Mouse (Mus musculus) intestine, embryonic 16.5 days (tissue): ENCODE results near the gene Apon. TPM values are rescaled to one million over a fixed set of nuclear protein-coding genes. Genes with fewer than 3 reads are reported as not detected.

Experiments used
- ATAC-seq: fragments of 200-750 bp; cut with Nextera tagmentation; 2 replicates; pipeline ENCODE4 v1.8.0; 2017; ENCODE audit warnings: moderate TSS enrichment, moderate library complexity
- H3K27ac ChIP-seq: fragments of 300-500 bp; sonication (generic); 2 replicates; pipeline ENCODE4 v1.5.1; 2014; ENCODE audit warnings: mild to moderate bottlenecking, low read length
- H3K27me3 ChIP-seq: fragments of 300-500 bp; sonication (generic); replicated peaks from 2 replicates; pipeline ENCODE4 v1.6.1; 2014; ENCODE audit warnings: low read length, control low read depth, mixed read lengths; ENCODE audit not compliant: control insufficient read depth, insufficient read depth
- H3K36me3 ChIP-seq: fragments of 300-500 bp; sonication (generic); 2 replicates; pipeline ENCODE4 v1.6.1; 2014; ENCODE audit warnings: low read length, control low read depth; ENCODE audit not compliant: control insufficient read depth, insufficient read depth
- H3K4me1 ChIP-seq: fragments of 300-500 bp; sonication (generic); 2 replicates; pipeline ENCODE4 v1.6.1; 2014; ENCODE audit warnings: low read length, control low read depth, mixed read lengths; ENCODE audit not compliant: control insufficient read depth, insufficient read depth
- H3K4me2 ChIP-seq: fragments of 300-500 bp; sonication (generic); 2 replicates; pipeline ENCODE4 v1.6.1; 2014; ENCODE audit warnings: low read depth, low read length, control low read depth
- H3K4me3 ChIP-seq: fragments of 300-500 bp; sonication (generic); 2 replicates; pipeline ENCODE4 v1.5.1; 2014; ENCODE audit warnings: mild to moderate bottlenecking, low read length
- H3K9ac ChIP-seq: fragments of 300-500 bp; sonication (generic); 2 replicates; pipeline ENCODE4 v1.6.1; 2014; ENCODE audit warnings: low read depth, low read length
- H3K9me3 ChIP-seq: fragments of 300-500 bp; sonication (generic); 2 replicates; pipeline ENCODE4 v1.6.1; 2016; ENCODE audit warnings: low read length, control low read depth; ENCODE audit not compliant: control insufficient read depth
- WGBS: fragments of 180-500 bp; shearing (Covaris S2); extraction: QIAGEN DNeasy Blood & Tissue Kit; methylation state at CpG from one replicate; pipeline ENCODE4 v1.1.7; 2014; 5-methylcytosine and 5-hydroxymethylcytosine counted together
- polyA plus RNA-seq: library from polyadenylated mRNA; unstranded; fragments of >200 nt; fragmentation: Nextera tagmentation; extraction: Ambion mirVana; gene quantifications from 2 replicates; pipeline ENCODE4 v1.2.1, GENCODE M21; 2015

Apon gene
- polyA plus RNA-seq, 1 experiment from 2014 or later: 0.20 TPM

DNA sequence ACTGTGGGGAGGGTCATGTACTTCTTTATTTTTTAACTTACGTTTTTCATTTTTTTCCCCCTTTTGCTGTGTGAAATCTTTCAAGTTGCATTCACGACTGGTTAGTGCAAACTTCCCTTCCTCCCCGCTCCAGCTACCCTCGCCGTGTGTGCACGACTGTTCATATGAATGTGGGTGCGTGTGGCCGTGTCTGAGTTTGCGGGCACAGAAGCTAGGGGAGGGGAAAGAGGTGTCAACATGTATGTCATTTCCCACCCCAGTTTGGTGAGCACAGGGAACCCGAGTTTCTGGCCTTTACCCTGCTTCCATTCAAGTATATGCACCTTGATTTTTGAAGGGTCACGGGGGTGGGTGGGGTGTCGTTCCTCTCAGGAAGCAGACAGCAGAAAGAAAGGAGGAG is 23.3 kb upstream of the Apon start:
- Histone ChIP-seq H3K27ac (no peak overlapping the region), H3K9ac (no peak overlapping the region), H3K4me2 (no peak overlapping the region), H3K9me3 (no peaks in the 10 kb centered on the region), H3K27me3 (no peaks in the 10 kb centered on the region), H3K4me3 (no peak overlapping the region), H3K36me3 (no peaks in the 10 kb centered on the region), H3K4me1 (peaks cover 4% of the 10 kb centered on the region)
- no peak for ATAC-seq
- WGBS: 76% methylated on average over 12 of the region's 12 CpGs

DNA sequence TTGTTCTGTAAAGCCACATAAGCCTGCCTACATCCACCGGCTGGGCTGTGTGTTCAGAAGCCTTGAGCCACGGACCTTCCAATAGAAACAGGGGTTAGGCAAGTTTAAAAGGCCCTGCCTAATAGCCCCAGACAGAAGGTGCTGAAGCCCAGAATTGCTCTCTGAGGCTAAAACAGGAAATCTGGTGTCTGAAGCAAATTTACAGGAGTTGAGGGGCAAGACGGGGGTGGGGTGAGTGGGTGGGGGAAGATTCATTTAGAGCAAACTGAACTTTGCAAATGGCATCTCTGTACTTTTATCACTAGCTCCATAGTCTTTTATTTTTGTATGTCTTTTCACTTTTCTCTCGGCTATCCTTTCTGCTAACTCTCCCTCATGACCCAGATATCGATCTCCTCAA is 22.8 kb upstream of the Apon start:
- Histone ChIP-seq H3K4me3 (peak overlapping the region; percentile 81), H3K9me3 (no peaks in the 10 kb centered on the region), H3K9ac (peak overlapping the region; percentile 83; the same call in 1 of the 2 replicates), H3K36me3 (no peaks in the 10 kb centered on the region), H3K27ac (peak overlapping the region; percentile 96; the same call in 1 of the 2 replicates), H3K27me3 (no peaks in the 10 kb centered on the region), H3K4me2 (peak overlapping the region; percentile 72), H3K4me1 (peaks cover 4% of the 10 kb centered on the region)
- ATAC-seq: no peak
- 11% methylated on average over 5 of the region's 5 CpGs for WGBS

DNA sequence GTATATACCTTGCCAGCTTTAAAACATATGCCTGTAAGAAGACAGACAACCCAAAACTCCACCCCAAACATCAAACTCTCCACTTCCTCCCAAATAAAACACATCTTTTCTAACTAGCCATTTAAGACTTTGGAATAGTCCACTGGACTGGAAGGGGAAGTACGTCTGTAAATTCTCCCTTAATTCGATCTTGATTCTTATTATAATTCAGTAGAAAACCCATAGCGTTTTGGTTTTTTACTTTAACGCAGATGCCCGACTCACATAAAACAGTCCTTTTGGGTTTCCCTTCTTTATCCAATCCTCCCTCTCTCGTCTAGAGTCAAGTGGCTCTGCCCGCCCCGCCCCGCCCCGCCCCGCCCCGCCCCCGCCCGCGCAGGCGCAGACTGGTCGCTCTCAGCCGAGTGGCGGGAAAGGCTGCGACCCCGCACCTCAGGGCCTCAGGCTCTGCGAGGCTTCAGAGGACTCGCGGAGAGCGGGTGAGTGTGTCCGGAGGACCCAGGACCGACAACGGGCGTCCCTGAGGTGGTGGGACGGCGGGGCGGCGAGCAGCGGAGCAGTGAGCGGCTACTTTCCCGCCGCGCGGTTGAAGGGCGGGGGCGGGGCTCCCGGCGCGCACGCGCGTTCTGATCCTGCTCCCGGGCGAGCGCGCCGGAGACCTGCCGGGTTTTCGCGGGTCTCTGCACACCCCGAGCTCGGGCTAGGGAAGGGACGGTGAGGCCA is 22.0 kb upstream of the Apon start, which contains the start of gene Timeless:
Gene Timeless, plus strand, starts transcription at position 369 of the 723 bp plus-strand sequence.
- Histone ChIP-seq H3K36me3 (no peaks in the 10 kb centered on the region), H3K4me2 (peak within 1 kb of the TSS; percentile 72), H3K9me3 (no peaks in the 10 kb centered on the region), H3K4me3 (peak within 1 kb of the TSS; percentile 81), H3K4me1 (peaks cover 4% of the 10 kb centered on the region), H3K27ac (peak within 1 kb of the TSS; percentile 96), H3K9ac (peak within 1 kb of the TSS; percentile 83), H3K27me3 (no peaks in the 10 kb centered on the region)
- WGBS: under 1% methylated on average over 51 of the region's 58 CpGs
- ATAC-seq: peak; percentile 96

DNA sequence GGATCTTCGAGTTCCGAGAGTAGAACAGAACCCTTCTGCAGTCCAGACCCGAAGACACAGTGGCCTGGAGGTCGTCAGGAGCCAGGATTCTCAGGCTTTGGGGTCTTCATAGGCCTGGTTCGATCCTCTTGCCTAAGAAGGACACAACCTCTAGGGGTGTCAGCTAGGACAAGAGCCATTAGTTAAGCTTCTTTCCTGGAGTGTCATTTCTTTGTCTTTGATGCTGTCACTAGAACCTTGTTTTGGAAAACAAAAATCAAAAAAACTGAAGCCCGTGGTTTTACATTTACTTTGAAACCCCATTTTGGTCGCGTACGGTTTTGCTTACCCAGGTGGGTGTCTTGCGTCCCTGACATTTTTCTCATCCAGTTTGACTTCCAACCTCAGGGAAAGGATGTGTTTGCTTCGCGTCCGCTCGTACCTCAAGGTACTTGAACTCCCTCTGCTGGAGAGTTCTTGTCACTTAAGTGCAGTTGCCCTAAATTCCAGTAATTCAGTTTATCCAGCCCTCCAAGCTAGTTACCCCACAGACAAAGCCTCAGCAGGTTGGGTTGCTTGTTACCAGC is 21.4 kb upstream of the Apon start:
- no peaks in the 10 kb centered on the region for H3K27me3 ChIP-seq
- peak overlapping the region; percentile 83 for H3K9ac ChIP-seq
- peaks cover 4% of the 10 kb centered on the region for H3K4me1 ChIP-seq
- peak overlapping the region; percentile 81 for H3K4me3 ChIP-seq
- peak overlapping the region; percentile 96 for H3K27ac ChIP-seq
- peak overlapping the region; percentile 72 for H3K4me2 ChIP-seq
- peak; percentile 61 for ATAC-seq
- WGBS: under 1% methylated on average over 14 of the region's 14 CpGs
- no peaks in the 10 kb centered on the region for H3K36me3 ChIP-seq
- H3K9me3 ChIP-seq: no peaks in the 10 kb centered on the region

DNA sequence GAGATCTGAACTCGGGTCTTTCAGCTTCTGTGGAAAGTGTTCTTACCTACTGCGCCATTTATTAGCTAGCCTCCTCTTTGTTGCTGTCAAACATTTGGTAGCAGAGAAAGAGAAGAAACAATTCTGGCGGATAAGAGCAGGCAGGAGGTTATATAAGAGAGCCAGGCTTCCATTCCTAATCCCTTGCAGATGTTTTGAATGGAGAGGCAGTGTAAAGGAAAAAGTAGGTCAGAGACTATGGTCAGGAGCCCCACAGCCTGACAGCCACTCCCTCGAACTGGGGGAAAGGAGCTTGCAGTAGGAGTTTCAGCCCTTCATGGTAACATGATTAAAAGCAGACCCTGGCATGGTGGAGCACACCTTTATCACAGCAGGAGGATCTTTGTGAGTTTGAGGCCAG is 17.6 kb upstream of the Apon start:
- Histone ChIP-seq H3K4me2 (no peak overlapping the region), H3K9me3 (no peaks in the 10 kb centered on the region), H3K4me3 (no peak overlapping the region), H3K27me3 (no peaks in the 10 kb centered on the region), H3K36me3 (no peaks in the 10 kb centered on the region; the same call in 1 of the 2 replicates), H3K27ac (no peak overlapping the region), H3K9ac (no peak overlapping the region), H3K4me1 (no peaks in the 10 kb centered on the region; the same call in 1 of the 2 replicates)
- 73% methylated on average over 4 of the region's 4 CpGs for WGBS
- ATAC-seq: no peak

DNA sequence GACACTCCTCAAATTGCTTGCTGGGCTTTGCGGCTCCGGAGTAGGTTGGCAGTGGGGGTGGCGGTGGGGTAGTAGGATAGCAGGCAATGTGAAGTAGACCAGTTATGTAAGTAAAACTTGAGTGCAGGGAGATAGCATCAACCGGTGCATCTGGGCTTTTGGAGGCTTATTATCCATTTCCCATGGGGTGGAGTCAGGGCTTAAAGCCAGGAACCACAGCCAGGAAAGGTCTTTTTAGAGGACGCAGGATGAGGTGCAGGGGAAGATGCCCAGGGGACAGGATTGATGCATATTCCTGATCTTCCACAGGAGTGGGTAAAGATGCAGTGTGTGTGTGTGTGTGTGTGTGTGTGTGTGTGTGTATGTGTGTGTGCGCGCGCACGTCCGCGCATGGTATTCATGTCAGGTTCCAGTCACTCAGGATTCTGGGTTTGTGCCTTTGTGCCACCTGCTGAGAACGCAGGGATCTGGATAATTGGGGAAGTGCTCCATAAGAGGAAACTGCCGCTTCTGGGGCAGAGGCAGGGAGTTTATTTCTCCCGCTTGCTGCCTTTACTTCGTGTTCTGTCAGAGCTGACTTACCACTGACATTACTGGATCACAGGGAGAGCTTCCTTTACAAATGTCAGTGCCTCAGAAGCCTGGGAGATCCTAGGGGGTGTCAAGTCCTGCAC is 16.0 kb upstream of the Apon start:
- no peak overlapping the region for H3K27ac ChIP-seq
- no peaks in the 10 kb centered on the region; the same call in 1 of the 2 replicates for H3K4me1 ChIP-seq
- H3K4me2 ChIP-seq: no peak overlapping the region
- ATAC-seq: no peak
- H3K9ac ChIP-seq: no peak overlapping the region
- whole genome bisulfite sequencing: 80% methylated on average over 15 of the region's 15 CpGs
- no peaks in the 10 kb centered on the region for H3K27me3 ChIP-seq
- H3K36me3 ChIP-seq: no peaks in the 10 kb centered on the region; the same call in 1 of the 2 replicates
- no peak overlapping the region for H3K4me3 ChIP-seq
- no peaks in the 10 kb centered on the region for H3K9me3 ChIP-seq

DNA sequence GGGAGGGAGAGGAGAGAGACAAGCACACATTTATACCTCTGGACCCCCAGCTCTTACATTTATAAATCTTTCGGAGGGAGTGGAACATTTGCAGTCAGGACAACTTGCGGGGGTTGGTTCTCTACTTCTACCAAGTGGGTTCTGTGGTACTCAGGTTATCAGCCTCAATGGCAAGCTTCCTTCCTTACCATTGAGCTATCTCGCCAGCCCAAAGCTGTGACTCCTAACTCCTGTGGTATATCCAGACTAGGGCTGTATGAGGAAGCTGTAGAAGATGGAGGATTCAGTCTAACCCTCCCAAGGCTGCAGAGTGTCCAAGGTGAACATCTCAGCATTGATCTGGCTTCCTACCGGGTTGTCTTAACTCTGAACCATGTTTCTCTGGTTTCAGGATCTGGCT is 14.8 kb upstream of the Apon start:
- Histone ChIP-seq H3K4me1 (no peaks in the 10 kb centered on the region), H3K9ac (no peak overlapping the region), H3K27ac (no peak overlapping the region), H3K36me3 (no peaks in the 10 kb centered on the region; the same call in 1 of the 2 replicates), H3K27me3 (no peaks in the 10 kb centered on the region), H3K4me2 (no peak overlapping the region), H3K4me3 (no peak overlapping the region), H3K9me3 (no peaks in the 10 kb centered on the region)
- ATAC-seq: no peak
- 85% methylated on average over 4 of the region's 4 CpGs for WGBS

DNA sequence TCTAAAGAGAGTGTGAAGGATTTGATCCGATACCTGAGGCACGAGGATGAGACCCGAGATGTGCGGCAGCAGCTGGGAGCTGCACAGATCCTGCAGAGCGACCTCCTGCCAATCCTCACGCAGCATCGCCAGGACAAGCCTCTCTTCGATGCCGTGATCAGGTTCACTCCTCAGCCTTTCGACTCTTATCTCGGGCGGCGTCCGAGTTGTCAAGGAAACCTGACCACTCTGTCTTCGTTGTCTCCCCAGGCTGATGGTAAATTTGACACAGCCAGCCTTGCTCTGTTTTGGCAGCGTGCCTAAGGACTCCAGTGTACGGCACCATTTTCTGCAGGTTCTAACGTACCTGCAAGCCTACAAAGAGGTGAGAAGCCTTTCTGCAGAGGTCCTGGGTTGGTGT is 13.8 kb upstream of the Apon start:
- Histone ChIP-seq H3K9me3 (no peaks in the 10 kb centered on the region), H3K4me2 (no peak overlapping the region), H3K27ac (no peak overlapping the region), H3K9ac (no peak overlapping the region), H3K36me3 (no peaks in the 10 kb centered on the region; the same call in 1 of the 2 replicates), H3K4me1 (no peaks in the 10 kb centered on the region), H3K27me3 (no peaks in the 10 kb centered on the region), H3K4me3 (no peak overlapping the region)
- 82% methylated on average over 18 of the region's 18 CpGs for WGBS
- ATAC-seq: no peak

DNA sequence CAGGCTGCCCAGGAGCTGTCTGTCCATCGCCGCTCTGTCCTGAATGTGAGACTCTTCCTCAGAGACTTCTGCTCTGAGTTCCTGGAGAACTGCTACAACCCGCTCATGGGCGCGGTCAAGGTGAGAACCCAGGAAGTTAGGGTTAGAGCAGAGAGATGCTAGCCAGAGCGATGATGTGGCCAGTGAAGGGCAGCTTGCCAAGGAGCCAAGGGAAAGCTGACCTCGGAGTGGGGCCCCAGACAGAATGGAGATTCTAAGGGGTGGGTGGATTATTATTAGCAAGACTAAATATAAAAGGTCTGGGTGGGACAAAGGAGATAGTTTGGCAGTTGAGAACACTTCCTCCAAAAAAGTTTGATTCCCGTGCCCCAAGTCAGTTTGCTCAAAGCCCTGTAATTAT is 10.6 kb upstream of the Apon start:
- Histone ChIP-seq H3K4me2 (no peak overlapping the region), H3K4me1 (no peaks in the 10 kb centered on the region), H3K27me3 (no peaks in the 10 kb centered on the region), H3K9me3 (no peaks in the 10 kb centered on the region), H3K27ac (no peak overlapping the region), H3K36me3 (peaks cover 3% of the 10 kb centered on the region; the same call in 1 of the 2 replicates), H3K9ac (no peak overlapping the region), H3K4me3 (no peak overlapping the region)
- no peak for ATAC-seq
- WGBS: 94% methylated on average over 8 of the region's 8 CpGs
